Mouse (Mus musculus): Measurements from ENCODE around the gene Ybx2.

- TF ChIP-seq POLR2A (IDR thresholded peaks at IDR 0.05; ENCODE audit: extremely low read depth, insufficient read depth, low read length), result no peak
- TF ChIP-seq CTCF (IDR thresholded peaks at IDR 0.05; ENCODE audit: extremely low read depth, insufficient read depth, low read length), result no peak
These were observed 16.7 kb downstream of the Ybx2 start for GRCm38 (mm10) chr11:69952274-69952673.
